Comparison of ENCODE assay signal across 26 mouse cellular contexts in genomic region chr10:78442292-78442691, GRCm38 (mm10).
"Had no signal": no experiment of that assay in that cellular context is flagged by ENCODE, and none has a peak within 500 bp of the region (broad histone marks: within the 10 kb centered on the region; RNA-seq: fewer than 3 reads in every experiment).

No protein-coding gene starts in this region.

- H3K4me3 ChIP-seq: embryonic facial prominence, embryonic 10.5 days; embryonic facial prominence, embryonic 12.5 days; embryonic facial prominence, embryonic 13.5 days; embryonic facial prominence, embryonic 15.5 days; erythroblast, embryonic 14.5 days; forebrain, embryonic 10.5 days; forebrain, embryonic 12.5 days; forebrain, embryonic 13.5 days; forebrain, embryonic 15.5 days; gastrocnemius, adult 2 months; heart, adult 2 months; heart, embryonic 10.5 days had no signal

- H3K27me3 ChIP-seq: embryonic facial prominence, embryonic 12.5 days; embryonic facial prominence, embryonic 13.5 days; embryonic facial prominence, embryonic 15.5 days; forebrain, embryonic 12.5 days; forebrain, embryonic 13.5 days; forebrain, embryonic 15.5 days had no signal

- H3K9me3 ChIP-seq: embryonic facial prominence, embryonic 10.5 days; embryonic facial prominence, embryonic 12.5 days; embryonic facial prominence, embryonic 13.5 days; embryonic facial prominence, embryonic 15.5 days; forebrain, embryonic 10.5 days; forebrain, embryonic 12.5 days; forebrain, embryonic 13.5 days; forebrain, embryonic 15.5 days; heart, embryonic 10.5 days had no signal

- ATAC-seq: forebrain, embryonic 13.5 days; forebrain, embryonic 14.5 days; forebrain, embryonic 15.5 days; forebrain, embryonic 16.5 days; forebrain, postnatal 0 days had no signal

- H3K4me1 ChIP-seq: embryonic facial prominence, embryonic 10.5 days; embryonic facial prominence, embryonic 12.5 days; embryonic facial prominence, embryonic 13.5 days; embryonic facial prominence, embryonic 15.5 days; forebrain, embryonic 10.5 days; forebrain, embryonic 12.5 days; forebrain, embryonic 13.5 days; forebrain, embryonic 15.5 days; heart, embryonic 10.5 days had no signal

- H3K4me2 ChIP-seq: embryonic facial prominence, embryonic 12.5 days; embryonic facial prominence, embryonic 13.5 days; embryonic facial prominence, embryonic 15.5 days; forebrain, embryonic 12.5 days; forebrain, embryonic 13.5 days; forebrain, embryonic 15.5 days had no signal

- H3K27ac ChIP-seq: embryonic facial prominence, embryonic 10.5 days; embryonic facial prominence, embryonic 12.5 days; embryonic facial prominence, embryonic 13.5 days; embryonic facial prominence, embryonic 15.5 days; forebrain, embryonic 10.5 days; forebrain, embryonic 12.5 days; forebrain, embryonic 13.5 days; forebrain, embryonic 15.5 days; gastrocnemius, adult 2 months; heart, adult 2 months; heart, embryonic 10.5 days had no signal

- DNase-seq: cerebellum, postnatal 10 days; cerebellum, postnatal 14 days; cerebellum, postnatal 25 days; cerebellum, postnatal 36 days; embryo, embryonic 11 days; forebrain, postnatal 0 days; gastrocnemius, adult 2 months; gastrocnemius, postnatal 10 days; gastrocnemius, postnatal 14 days; gastrocnemius, postnatal 25 days; gastrocnemius, postnatal 36 days; heart, adult 11 months; heart, adult 18-20 months; heart, adult 2 months had no signal

- H3K9ac ChIP-seq: embryonic facial prominence, embryonic 12.5 days; embryonic facial prominence, embryonic 13.5 days; embryonic facial prominence, embryonic 15.5 days; forebrain, embryonic 12.5 days; forebrain, embryonic 13.5 days; forebrain, embryonic 15.5 days; forebrain, postnatal 0 days had no signal
